Mouse (Mus musculus) heart, adult 2 months (tissue): Measurements from ENCODE around the gene Mt2.

Experiments used
- CTCF ChIP-seq: fragments of 200-600 bp; IDR thresholded peaks from 2 replicates; pipeline ENCODE4 v1.8.1; 2022; ENCODE audit warnings: antibody characterized with exemption, mild to moderate bottlenecking, moderate library complexity
- POLR2A ChIP-seq: fragments of 200-500 bp; IDR thresholded peaks from 2 replicates; pipeline ENCODE4 v1.6.1; 2011; ENCODE audit warnings: mild to moderate bottlenecking, low read depth, low read length, control low read depth; ENCODE audit not compliant: insufficient read depth

DNA sequence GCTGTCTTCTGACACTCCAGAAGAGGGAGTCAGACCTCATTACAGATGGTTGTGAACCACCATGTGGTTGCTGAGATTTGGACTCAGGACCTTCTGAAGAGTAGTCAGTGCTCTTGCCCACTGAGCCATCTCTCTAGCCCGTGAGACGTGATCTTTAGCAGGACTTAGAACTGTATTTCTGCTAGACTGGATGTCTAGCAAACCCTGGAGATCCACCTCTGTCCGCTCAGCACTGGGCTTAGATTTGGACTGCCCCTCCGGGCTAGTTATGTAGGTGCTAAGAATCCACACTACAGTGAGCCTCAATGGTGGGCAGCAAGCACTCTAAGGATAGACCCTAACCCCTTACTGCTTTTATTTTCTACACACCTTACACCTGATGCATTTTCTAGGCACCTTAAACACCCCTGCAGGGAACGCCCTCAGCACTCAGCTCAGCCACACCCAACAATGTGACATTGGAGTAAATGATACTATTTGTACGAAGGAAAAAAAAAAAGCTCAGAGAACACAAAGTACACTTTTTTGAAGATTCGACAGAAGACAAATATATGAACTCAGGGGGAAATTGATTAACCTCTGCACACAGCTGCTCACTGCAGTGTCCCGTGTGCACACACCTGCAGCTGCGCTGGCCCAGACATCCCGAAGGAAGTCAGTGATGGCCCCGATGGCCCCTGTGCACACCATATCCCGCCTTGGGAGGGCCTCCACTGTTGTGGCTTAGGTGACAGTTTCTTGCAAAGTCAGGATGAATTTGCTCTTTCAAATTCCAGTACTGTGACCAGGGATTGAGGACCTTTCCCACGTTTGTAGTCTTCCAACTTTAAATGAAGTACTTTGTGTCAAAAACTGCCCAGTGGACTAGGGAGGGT lies 9.8 kb downstream of the Mt2 start:
- TF ChIP-seq POLR2A = peak; percentile 35; the same call in 1 of the 2 replicates
- TF ChIP-seq CTCF = no peak
